Mouse (Mus musculus): ENCODE measurements around the gene Cacnb4. TPM values are rescaled to one million over a fixed set of nuclear protein-coding genes. Genes with fewer than 3 reads are reported as not detected.

Gene Cacnb4
- polyA plus RNA-seq, 1 experiment from 2014 or later, result 0.30 TPM

GRCm38 (mm10) chr2:52547331-52547730 lies 129.3 kb downstream of the Cacnb4 start:
- Histone ChIP-seq H3K4me2 (no peak overlapping the region), H3K9ac (ENCODE audit: low read depth, low read length) (no peak overlapping the region), H3K4me3 (ENCODE audit: low read depth, low read length) (no peak overlapping the region), H3K36me3 (ENCODE audit: control insufficient read depth, insufficient read depth, low read length) (no peaks in the 10 kb centered on the region), H3K9me3 (replicated peaks; ENCODE audit: control insufficient read depth, low read length) (no peaks in the 10 kb centered on the region), H3K27ac (ENCODE audit: low read depth, low read length) (no peak overlapping the region), H3K4me1 (ENCODE audit: control insufficient read depth, insufficient read depth, low read length) (no peaks in the 10 kb centered on the region), H3K27me3 (ENCODE audit: control insufficient read depth, insufficient read depth, low read length) (no peaks in the 10 kb centered on the region)
- ATAC-seq (replicated peaks; ENCODE audit: insufficient number of reproducible peaks, low FRiP score, low TSS enrichment), result no peak
- 85% methylated on average over 11 of the region's 11 CpGs for WGBS (ENCODE audit: insufficient replicate concordance)

- Histone ChIP-seq H3K27ac (ENCODE audit: low read depth, low read length) (no peak overlapping the region), H3K4me3 (ENCODE audit: low read depth, low read length) (no peak overlapping the region), H3K4me1 (ENCODE audit: control insufficient read depth, insufficient read depth, low read length) (no peaks in the 10 kb centered on the region), H3K27me3 (ENCODE audit: control insufficient read depth, insufficient read depth, low read length) (no peaks in the 10 kb centered on the region), H3K36me3 (ENCODE audit: control insufficient read depth, insufficient read depth, low read length) (no peaks in the 10 kb centered on the region), H3K4me2 (no peak overlapping the region), H3K9me3 (replicated peaks; ENCODE audit: control insufficient read depth, low read length) (no peaks in the 10 kb centered on the region), H3K9ac (ENCODE audit: low read depth, low read length) (no peak overlapping the region)
- WGBS (ENCODE audit: insufficient replicate concordance), result 52% methylated on average over 2 of the region's 2 CpGs
- no peak for ATAC-seq (replicated peaks; ENCODE audit: insufficient number of reproducible peaks, low FRiP score, low TSS enrichment)
Observed at GRCm38 (mm10) chr2:52544527-52544926, 132.1 kb downstream of the Cacnb4 start.

DNA sequence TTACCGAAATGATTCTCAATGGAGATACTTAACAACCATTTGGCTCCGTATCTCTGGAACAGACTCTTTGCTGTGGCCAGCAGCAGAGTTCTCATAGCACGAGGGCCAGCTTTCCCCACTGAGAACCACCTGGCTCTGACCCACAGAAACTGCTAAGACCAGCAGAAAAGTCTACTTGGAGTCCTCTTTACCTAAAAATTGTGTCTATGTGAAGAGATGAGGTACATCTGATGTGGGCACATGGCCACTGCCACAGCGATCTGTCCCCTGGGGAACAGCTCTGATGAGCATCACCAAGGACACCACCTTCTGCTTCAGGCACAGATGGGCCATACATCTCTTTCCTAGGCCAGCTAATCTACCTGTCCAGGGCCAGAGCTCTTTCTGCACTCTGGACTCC lies 135.6 kb downstream of the Cacnb4 start:
- ATAC-seq (replicated peaks; ENCODE audit: insufficient number of reproducible peaks, low FRiP score, low TSS enrichment), result no peak
- no peaks in the 10 kb centered on the region for H3K36me3 ChIP-seq (ENCODE audit: control insufficient read depth, insufficient read depth, low read length)
- no peaks in the 10 kb centered on the region for H3K9me3 ChIP-seq (replicated peaks; ENCODE audit: control insufficient read depth, low read length)
- H3K4me2 ChIP-seq, result no peak overlapping the region
- no peaks in the 10 kb centered on the region for H3K4me1 ChIP-seq (ENCODE audit: control insufficient read depth, insufficient read depth, low read length)
- H3K27me3 ChIP-seq (ENCODE audit: control insufficient read depth, insufficient read depth, low read length), result no peaks in the 10 kb centered on the region
- no peak overlapping the region for H3K27ac ChIP-seq (ENCODE audit: low read depth, low read length)
- WGBS (ENCODE audit: insufficient replicate concordance), result 84% methylated on average over 4 of the region's 4 CpGs
- no peak overlapping the region for H3K9ac ChIP-seq (ENCODE audit: low read depth, low read length)
- no peak overlapping the region for H3K4me3 ChIP-seq (ENCODE audit: low read depth, low read length)

DNA sequence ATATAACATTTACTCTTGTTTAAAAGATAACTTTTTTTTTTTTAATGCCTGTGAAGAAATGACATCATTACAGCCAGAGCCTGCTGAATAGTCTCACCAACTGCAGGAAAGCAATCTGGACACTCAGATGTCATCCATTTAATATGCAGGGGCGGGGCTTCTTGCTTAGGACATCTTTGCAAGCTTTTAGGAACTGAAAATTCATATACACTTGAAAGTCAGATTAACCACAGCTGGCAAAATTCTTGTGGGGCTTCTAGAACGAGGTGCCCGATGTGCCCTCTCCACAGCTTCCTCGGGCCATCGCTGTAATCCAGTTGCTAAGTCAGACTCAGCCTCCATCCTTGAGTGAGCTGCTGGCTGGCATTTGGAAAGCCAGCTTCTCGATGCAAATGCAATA lies 137.3 kb downstream of the Cacnb4 start:
- Histone ChIP-seq H3K4me2 (no peak overlapping the region), H3K9ac (ENCODE audit: low read depth, low read length) (no peak overlapping the region), H3K4me1 (ENCODE audit: control insufficient read depth, insufficient read depth, low read length) (no peaks in the 10 kb centered on the region), H3K36me3 (ENCODE audit: control insufficient read depth, insufficient read depth, low read length) (no peaks in the 10 kb centered on the region), H3K27ac (ENCODE audit: low read depth, low read length) (no peak overlapping the region), H3K4me3 (ENCODE audit: low read depth, low read length) (no peak overlapping the region), H3K27me3 (ENCODE audit: control insufficient read depth, insufficient read depth, low read length) (no peaks in the 10 kb centered on the region), H3K9me3 (replicated peaks; ENCODE audit: control insufficient read depth, low read length) (no peaks in the 10 kb centered on the region)
- ATAC-seq (replicated peaks; ENCODE audit: insufficient number of reproducible peaks, low FRiP score, low TSS enrichment), result no peak
- WGBS (ENCODE audit: insufficient replicate concordance), result 83% methylated on average over 6 of the region's 6 CpGs

- H3K4me3 ChIP-seq (ENCODE audit: low read depth, low read length), result no peak overlapping the region
- no peaks in the 10 kb centered on the region for H3K27me3 ChIP-seq (ENCODE audit: control insufficient read depth, insufficient read depth, low read length)
- ATAC-seq (replicated peaks; ENCODE audit: insufficient number of reproducible peaks, low FRiP score, low TSS enrichment), result no peak
- H3K27ac ChIP-seq (ENCODE audit: low read depth, low read length), result no peak overlapping the region
- H3K4me2 ChIP-seq, result no peak overlapping the region
- H3K9ac ChIP-seq (ENCODE audit: low read depth, low read length), result no peak overlapping the region
- no peaks in the 10 kb centered on the region for H3K36me3 ChIP-seq (ENCODE audit: control insufficient read depth, insufficient read depth, low read length)
- H3K9me3 ChIP-seq (replicated peaks; ENCODE audit: control insufficient read depth, low read length), result no peaks in the 10 kb centered on the region
- 87% methylated on average over 3 of the region's 3 CpGs for WGBS (ENCODE audit: insufficient replicate concordance)
- no peaks in the 10 kb centered on the region for H3K4me1 ChIP-seq (ENCODE audit: control insufficient read depth, insufficient read depth, low read length)
Observed at GRCm38 (mm10) chr2:52537645-52538044, 139.0 kb downstream of the Cacnb4 start.

DNA sequence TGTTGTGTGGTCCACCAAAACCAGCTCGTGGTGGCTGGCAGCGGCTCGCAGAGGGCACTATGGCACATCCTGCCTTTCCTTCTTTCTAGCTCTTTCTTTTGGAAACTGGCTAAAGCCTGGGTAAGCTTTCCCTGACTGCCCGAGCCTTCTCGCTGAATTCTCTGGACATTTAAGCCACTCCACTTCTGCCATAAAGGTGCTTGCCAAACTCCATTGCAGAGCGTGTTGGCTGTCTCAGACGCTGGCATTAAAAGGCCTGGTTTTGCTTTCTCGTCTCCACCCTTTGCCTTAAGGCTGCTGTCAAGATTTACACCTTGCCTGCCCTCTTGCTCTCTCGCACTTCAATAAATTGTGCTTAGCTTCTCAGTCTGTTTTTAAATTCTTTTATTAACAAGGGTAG lies 139.5 kb downstream of the Cacnb4 start:
- ATAC-seq (replicated peaks; ENCODE audit: insufficient number of reproducible peaks, low FRiP score, low TSS enrichment), result no peak
- no peak overlapping the region for H3K27ac ChIP-seq (ENCODE audit: low read depth, low read length)
- no peak overlapping the region for H3K4me3 ChIP-seq (ENCODE audit: low read depth, low read length)
- no peaks in the 10 kb centered on the region for H3K27me3 ChIP-seq (ENCODE audit: control insufficient read depth, insufficient read depth, low read length)
- no peak overlapping the region for H3K9ac ChIP-seq (ENCODE audit: low read depth, low read length)
- H3K9me3 ChIP-seq (replicated peaks; ENCODE audit: control insufficient read depth, low read length), result no peaks in the 10 kb centered on the region
- H3K36me3 ChIP-seq (ENCODE audit: control insufficient read depth, insufficient read depth, low read length), result no peaks in the 10 kb centered on the region
- WGBS (ENCODE audit: insufficient replicate concordance), result 89% methylated on average over 9 of the region's 9 CpGs
- no peak overlapping the region for H3K4me2 ChIP-seq
- no peaks in the 10 kb centered on the region for H3K4me1 ChIP-seq (ENCODE audit: control insufficient read depth, insufficient read depth, low read length)

DNA sequence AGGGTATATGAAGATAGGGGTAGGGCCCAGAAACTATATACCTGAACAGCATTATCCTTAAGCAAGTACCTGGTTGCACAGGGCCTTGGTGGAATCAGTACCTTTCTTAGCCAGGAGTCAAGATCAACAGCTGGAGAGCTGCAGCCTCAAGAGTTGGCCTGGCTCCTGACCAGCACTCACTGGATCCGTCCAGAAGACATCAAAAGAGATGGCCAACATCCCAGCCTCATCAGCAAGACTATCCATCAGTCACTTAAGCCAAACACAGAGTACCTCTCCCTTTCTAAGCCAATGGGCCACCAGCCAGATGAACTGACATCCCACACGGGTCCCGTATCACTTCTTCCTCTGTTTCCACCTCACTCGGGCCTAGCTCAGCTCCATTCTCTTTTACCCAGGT lies 140.1 kb downstream of the Cacnb4 start:
- H3K4me1 ChIP-seq (ENCODE audit: control insufficient read depth, insufficient read depth, low read length), result no peaks in the 10 kb centered on the region
- WGBS (ENCODE audit: insufficient replicate concordance), result 83% methylated on average over 4 of the region's 4 CpGs
- ATAC-seq (replicated peaks; ENCODE audit: insufficient number of reproducible peaks, low FRiP score, low TSS enrichment), result no peak

GRCm38 (mm10) chr2:52533696-52534095 lies 142.9 kb downstream of the Cacnb4 start:
- no peaks in the 10 kb centered on the region for H3K36me3 ChIP-seq (ENCODE audit: control insufficient read depth, insufficient read depth, low read length)

More for the DNA sequence above, 140.1 kb downstream of the Cacnb4 start:
- Histone ChIP-seq H3K36me3 (ENCODE audit: control insufficient read depth, insufficient read depth, low read length) (no peaks in the 10 kb centered on the region), H3K9ac (ENCODE audit: low read depth, low read length) (no peak overlapping the region), H3K27me3 (ENCODE audit: control insufficient read depth, insufficient read depth, low read length) (no peaks in the 10 kb centered on the region), H3K4me3 (ENCODE audit: low read depth, low read length) (no peak overlapping the region), H3K27ac (ENCODE audit: low read depth, low read length) (no peak overlapping the region), H3K9me3 (replicated peaks; ENCODE audit: control insufficient read depth, low read length) (no peaks in the 10 kb centered on the region), H3K4me2 (no peak overlapping the region)

GRCm38 (mm10) chr2:52530521-52530920 lies 146.1 kb downstream of the Cacnb4 start:
- no peak overlapping the region for H3K4me3 ChIP-seq (ENCODE audit: low read depth, low read length)
- no peaks in the 10 kb centered on the region for H3K36me3 ChIP-seq (ENCODE audit: control insufficient read depth, insufficient read depth, low read length)
- H3K27me3 ChIP-seq (ENCODE audit: control insufficient read depth, insufficient read depth, low read length), result no peaks in the 10 kb centered on the region
- 90% methylated on average over 2 of the region's 2 CpGs for WGBS (ENCODE audit: insufficient replicate concordance)
- ATAC-seq (replicated peaks; ENCODE audit: insufficient number of reproducible peaks, low FRiP score, low TSS enrichment), result no peak
- no peaks in the 10 kb centered on the region for H3K4me1 ChIP-seq (ENCODE audit: control insufficient read depth, insufficient read depth, low read length)
- no peak overlapping the region for H3K4me2 ChIP-seq
- no peak overlapping the region for H3K9ac ChIP-seq (ENCODE audit: low read depth, low read length)
- no peaks in the 10 kb centered on the region for H3K9me3 ChIP-seq (replicated peaks; ENCODE audit: control insufficient read depth, low read length)
- no peak overlapping the region for H3K27ac ChIP-seq (ENCODE audit: low read depth, low read length)

More at GRCm38 (mm10) chr2:52533696-52534095, 142.9 kb downstream of the Cacnb4 start:
- no peak overlapping the region for H3K4me2 ChIP-seq
- no peak overlapping the region for H3K27ac ChIP-seq (ENCODE audit: low read depth, low read length)
- H3K4me3 ChIP-seq (ENCODE audit: low read depth, low read length), result no peak overlapping the region
- no peaks in the 10 kb centered on the region for H3K4me1 ChIP-seq (ENCODE audit: control insufficient read depth, insufficient read depth, low read length)
- no peaks in the 10 kb centered on the region for H3K27me3 ChIP-seq (ENCODE audit: control insufficient read depth, insufficient read depth, low read length)
- ATAC-seq (replicated peaks; ENCODE audit: insufficient number of reproducible peaks, low FRiP score, low TSS enrichment), result no peak
- no peaks in the 10 kb centered on the region for H3K9me3 ChIP-seq (replicated peaks; ENCODE audit: control insufficient read depth, low read length)
- H3K9ac ChIP-seq (ENCODE audit: low read depth, low read length), result no peak overlapping the region
- 80% methylated on average over 5 of the region's 5 CpGs for WGBS (ENCODE audit: insufficient replicate concordance)
